In the genomic region with DNA sequence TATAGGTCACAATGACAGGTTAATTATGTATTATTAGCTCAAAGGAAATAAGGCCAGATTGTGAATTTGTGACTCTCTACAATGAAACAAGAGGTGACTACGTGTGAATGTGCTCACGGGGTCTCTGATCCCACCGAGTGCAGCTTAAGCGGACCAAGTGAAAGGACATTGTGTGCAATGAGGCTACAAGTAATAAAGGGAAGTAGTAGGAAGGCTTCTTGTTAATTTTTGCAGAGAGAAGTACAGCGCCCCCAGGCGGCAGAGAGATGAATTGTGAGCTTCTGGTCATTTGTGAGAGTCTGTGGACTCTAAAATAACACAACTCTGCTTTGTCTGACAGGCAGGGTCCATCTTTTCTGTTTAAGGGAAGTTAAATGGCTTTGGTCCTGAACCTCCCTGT, we compare ENCODE assay signal across 8 mouse cellular contexts.
DNase-seq lines count a peak whose midpoint lies in the region; ATAC-seq and TF ChIP-seq lines count a peak whose summit lies in the region.

No protein-coding gene starts in this region.

- no peaks in the 10 kb centered on the region for H3K4me1 ChIP-seq in lung, adult 2 months (ENCODE audit: control insufficient read depth, insufficient read depth, low read length)
- no peaks in the 10 kb centered on the region for H3K4me1 ChIP-seq in liver, postnatal 0 days (ENCODE audit: insufficient read depth)

- 66% methylated on average over 6 of the region's 6 CpGs for WGBS in lung, adult 2 months
- WGBS in liver, postnatal 0 days (ENCODE audit: insufficient replicate concordance): 60% methylated on average over 6 of the region's 6 CpGs

- no peak overlapping the region for H3K4me3 ChIP-seq in lung, adult 2 months (replicated peaks; ENCODE audit: extremely low read depth, low read depth, low read length)
- H3K4me3 ChIP-seq in liver, postnatal 0 days (ENCODE audit: low read depth, low read length): no peak overlapping the region

- peak; percentile 25 for DNase-seq in cerebellum, adult 11 months
- peak; percentile 4 to 5 for DNase-seq in lung, adult 18-20 months
- DNase-seq in lung, adult 2 months: no peak
- peak; percentile 83 for DNase-seq in brain, embryonic 14.5 days (ENCODE audit: low read depth)
- DNase-seq in forelimb bud, embryonic 11.5 days (ENCODE audit: low read depth, low spot score): peak; percentile 75
- DNase-seq in liver, postnatal 0 days: peak; percentile 51
- DNase-seq in thymus, postnatal 25 days: peak; percentile 29

- no peak for TF ChIP-seq POLR2A in lung, adult 2 months (IDR thresholded peaks at IDR 0.05; ENCODE audit: borderline replicate concordance, extremely low read depth, low read depth, low read length)
- no peak for TF ChIP-seq POLR2A in brain, embryonic 14.5 days (IDR thresholded peaks at IDR 0.05; ENCODE audit: borderline replicate concordance, extremely low read depth, insufficient read depth, insufficient read length, poor library complexity, severe bottlenecking)

- H3K9me3 ChIP-seq in liver, postnatal 0 days (ENCODE audit: low read length): no peaks in the 10 kb centered on the region

- H3K4me2 ChIP-seq in liver, postnatal 0 days (ENCODE audit: low read depth, low read length): no peak overlapping the region

- no peak overlapping the region for H3K27ac ChIP-seq in liver, postnatal 0 days (ENCODE audit: low read depth)

- ATAC-seq in cerebellum, adult (ENCODE audit: insufficient number of reproducible peaks, low FRiP score, low TSS enrichment): no peak
- ATAC-seq in liver, postnatal 0 days: no peak

- no peak overlapping the region for H3K9ac ChIP-seq in liver, postnatal 0 days (replicated peaks)

- TF ChIP-seq CTCF in lung, adult 2 months (IDR thresholded peaks at IDR 0.05; ENCODE audit: insufficient read depth, low read length): no peak
- peak; percentile 59; the same call in 1 of the 2 replicates for TF ChIP-seq CTCF in brain, embryonic 14.5 days (IDR thresholded peaks at IDR 0.05; ENCODE audit: borderline replicate concordance, extremely low read depth, insufficient read depth, insufficient read length)
- peak; percentile 52 for TF ChIP-seq CTCF in liver, postnatal 0 days (IDR thresholded peaks at IDR 0.05; ENCODE audit: low read depth)

- TF ChIP-seq EP300 in liver, postnatal 0 days (IDR thresholded peaks at IDR 0.05; ENCODE audit: low read depth): no peak

- H3K27me3 ChIP-seq in liver, postnatal 0 days (ENCODE audit: insufficient read depth, low read length): no peaks in the 10 kb centered on the region

- H3K36me3 ChIP-seq in liver, postnatal 0 days (replicated peaks; ENCODE audit: insufficient read depth, low read length): no peaks in the 10 kb centered on the region
